Mouse (Mus musculus) G1E (cell line): ENCODE data around the gene Camkmt. TPM values are rescaled to one million over a fixed set of nuclear protein-coding genes. Genes with fewer than 3 reads are reported as not detected.

Experiments
- ATAC-seq: 2 replicates; pipeline ENCODE4 v1.8.0; 2016; ENCODE audit warnings: mild to moderate bottlenecking; ENCODE audit not compliant: insufficient number of reproducible peaks, poor library complexity, low FRiP score, severe bottlenecking; ENCODE audit errors: extremely low read depth
- DNase-seq: peaks from one replicate; pipeline ENCODE4 v3.0.0; 2012; ENCODE audit warnings: low spot score
- H3K27me3 ChIP-seq: 2 replicates; pipeline ENCODE4 v1.6.1; 2012; ENCODE audit warnings: mild to moderate bottlenecking, low read length, inconsistent platforms; ENCODE audit not compliant: insufficient read depth
- H3K36me3 ChIP-seq: replicated peaks from 2 replicates; pipeline ENCODE3; 2012; ENCODE audit warnings: mild to moderate bottlenecking, inconsistent platforms
- H3K4me1 ChIP-seq: 2 replicates; pipeline ENCODE4 v1.6.1; 2012; ENCODE audit warnings: low read depth, low read length, inconsistent platforms, mixed read lengths; ENCODE audit not compliant: insufficient read depth
- H3K4me3 ChIP-seq: 2 replicates; pipeline ENCODE4 v1.5.1; 2012; ENCODE audit warnings: low read depth, mild to moderate bottlenecking, inconsistent platforms, low read length, moderate library complexity, mixed read lengths
- H3K9me3 ChIP-seq: replicated peaks from 2 replicates; pipeline ENCODE4 v1.6.1; 2012; ENCODE audit warnings: inconsistent platforms
- CTCF ChIP-seq: IDR thresholded peaks from 2 replicates; pipeline ENCODE4 v1.5.1; 2012; ENCODE audit warnings: low read depth, low read length, inconsistent platforms, mixed read lengths
- GATA1 ChIP-seq: IDR thresholded peaks from 2 replicates; pipeline ENCODE4 v1.6.1; 2012; ENCODE audit warnings: borderline replicate concordance, low read length, inconsistent platforms, mixed read lengths
- GATA2 ChIP-seq: IDR thresholded peaks from 2 replicates; pipeline ENCODE4 v1.6.1; 2012; ENCODE audit warnings: low read depth, low read length, inconsistent platforms, borderline replicate concordance
- POLR2AphosphoS5 ChIP-seq: IDR thresholded peaks from 2 replicates; pipeline ENCODE4 v1.6.1; 2012; ENCODE audit warnings: low read depth, low read length, inconsistent platforms; ENCODE audit not compliant: insufficient replicate concordance
- TAL1 ChIP-seq: conservative IDR thresholded peaks from 2 replicates; pipeline ENCODE4 v1.6.1; 2012; ENCODE audit warnings: low read depth, low read length, inconsistent platforms, mixed read lengths
- polyA plus RNA-seq: library from polyadenylated mRNA; stranded (reverse); fragments of >175 nt; gene quantifications from 2 replicates; pipeline ENCODE4 v1.2.3, GENCODE M21; 2012
- total RNA-seq, 2 experiments: library from RNA; stranded (forward) in 1 of 2; stranded (reverse) in 1 of 2; fragments of 200-1000 nt in 1 of 2; fragments of >200 nt in 1 of 2; fragmentation: Nextera tagmentation in 1 of 2; gene quantifications; 2 replicates each; pipeline ENCODE4 v1.2.3; 2014 to 2017

Camkmt gene
- total and polyA plus RNA-seq, 3 experiments = 1.6 to 8.0 (median 1.7) TPM

DNA sequence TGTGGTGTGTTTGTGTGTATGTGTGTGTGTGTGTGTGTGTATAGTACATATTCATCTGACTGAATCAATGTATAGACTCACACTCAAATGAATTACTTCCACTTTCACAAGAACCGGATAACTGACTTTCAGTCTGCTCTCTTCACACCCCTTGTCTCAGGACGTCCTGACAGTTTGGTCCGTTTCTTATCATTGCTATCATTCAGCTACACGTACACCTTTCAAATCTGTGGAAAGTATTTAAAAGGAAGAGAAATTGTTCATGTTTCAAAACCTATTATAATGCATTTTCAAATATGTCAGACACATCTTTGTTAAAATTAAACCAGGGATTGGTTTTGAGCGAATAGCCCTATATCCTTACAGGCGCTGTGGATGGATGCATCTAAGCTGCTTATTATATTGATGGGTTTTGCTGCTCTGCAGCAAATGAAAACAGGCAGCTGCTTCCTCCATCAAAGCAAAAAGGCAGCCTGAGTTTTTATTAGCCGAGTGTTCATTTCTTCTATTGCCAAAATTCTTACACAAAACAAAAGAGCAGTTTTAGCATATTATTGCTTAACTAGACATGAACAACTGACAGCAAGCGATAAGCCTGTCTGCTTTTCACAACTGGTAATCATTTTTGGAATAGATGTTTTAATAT is 291.3 kb downstream of the Camkmt start:
- DNase-seq (no peak), ATAC-seq (no peak)
- Histone ChIP-seq H3K36me3 (no peaks in the 10 kb centered on the region), H3K27me3 (no peaks in the 10 kb centered on the region), H3K9me3 (no peaks in the 10 kb centered on the region), H3K4me3 (no peak overlapping the region; the same call in 1 of the 2 replicates), H3K4me1 (peaks cover 48% of the 10 kb centered on the region)
- TF ChIP-seq GATA2 (no peak), TAL1 (0 out of 2 replicates have a peak, but pooled peaks have one; percentile 10), CTCF (no peak), GATA1 (no peak), POLR2AphosphoS5 (no peak)

DNA sequence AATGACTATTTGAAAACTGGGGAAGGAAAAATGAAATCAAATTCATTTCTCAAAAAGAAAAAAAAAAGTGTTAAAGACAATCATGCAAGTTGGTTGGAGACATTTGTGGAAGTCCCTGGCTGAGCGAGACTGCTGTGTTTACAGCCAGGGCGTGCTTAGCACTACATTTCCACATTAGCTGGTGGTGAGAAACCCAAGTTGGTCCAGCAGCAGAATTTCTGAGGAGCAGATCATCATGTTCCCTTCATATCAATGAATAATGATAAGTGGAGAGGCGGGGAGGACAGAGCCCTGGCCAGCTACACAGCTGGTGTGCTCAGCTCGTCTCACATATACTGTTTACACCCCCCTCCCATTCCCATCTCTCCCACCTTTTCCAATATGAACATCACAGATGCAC is 292.0 kb downstream of the Camkmt start:
- no peaks in the 10 kb centered on the region for H3K9me3 ChIP-seq
- no peak overlapping the region; the same call in 1 of the 2 replicates for H3K4me3 ChIP-seq
- no peak for TF ChIP-seq CTCF
- no peak for TF ChIP-seq GATA1
- TF ChIP-seq GATA2 = no peak
- no peak for TF ChIP-seq POLR2AphosphoS5
- no peak for TF ChIP-seq TAL1
- peaks cover 48% of the 10 kb centered on the region for H3K4me1 ChIP-seq
- no peak for DNase-seq
- no peaks in the 10 kb centered on the region for H3K27me3 ChIP-seq
- ATAC-seq = no peak
- H3K36me3 ChIP-seq = no peaks in the 10 kb centered on the region

DNA sequence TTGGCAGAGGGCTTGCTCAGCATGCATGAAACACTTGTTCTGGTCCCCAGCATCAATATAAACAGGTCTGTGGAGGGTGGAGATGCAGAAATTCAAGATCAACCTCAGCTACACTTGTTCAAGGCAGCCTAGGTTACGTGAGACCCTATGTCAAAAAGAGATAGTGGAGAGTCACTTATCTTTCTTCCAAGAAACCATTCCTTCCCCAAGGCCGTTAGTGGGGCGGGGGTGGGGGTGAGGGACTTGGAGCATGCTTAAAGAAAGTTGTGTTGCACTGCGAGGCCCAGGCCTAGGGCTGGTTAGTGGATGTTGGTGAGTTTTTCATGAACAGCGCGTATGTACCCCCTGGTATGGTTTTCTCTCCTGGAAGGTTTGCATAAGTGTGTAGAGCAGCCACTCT is 292.6 kb downstream of the Camkmt start:
- ATAC-seq = peak; percentile 50
- H3K4me3 ChIP-seq = peak overlapping the region; percentile 44; the same call in 1 of the 2 replicates

GRCm38 (mm10) chr17:85393091-85393890 is 302.9 kb downstream of the Camkmt start:
- no peaks in the 10 kb centered on the region for H3K9me3 ChIP-seq
- DNase-seq = no peak
- no peak for ATAC-seq
- no peaks in the 10 kb centered on the region for H3K27me3 ChIP-seq
- H3K4me1 ChIP-seq = peaks cover 34% of the 10 kb centered on the region
- no peaks in the 10 kb centered on the region for H3K36me3 ChIP-seq
- TF ChIP-seq TAL1 = no peak
- no peak for TF ChIP-seq GATA1
- no peak overlapping the region for H3K4me3 ChIP-seq

More for the DNA sequence above, 292.6 kb downstream of the Camkmt start:
- TF ChIP-seq TAL1 (peak; percentile 41), GATA1 (no peak)
- peak; percentile 64 for DNase-seq
- H3K27me3 ChIP-seq = no peaks in the 10 kb centered on the region
- no peaks in the 10 kb centered on the region for H3K36me3 ChIP-seq
- H3K4me1 ChIP-seq = peaks cover 48% of the 10 kb centered on the region
- no peaks in the 10 kb centered on the region for H3K9me3 ChIP-seq

- Histone ChIP-seq H3K9me3 (no peaks in the 10 kb centered on the region), H3K4me1 (peaks cover 39% of the 10 kb centered on the region), H3K4me3 (no peak overlapping the region), H3K36me3 (no peaks in the 10 kb centered on the region), H3K27me3 (no peaks in the 10 kb centered on the region)
- TF ChIP-seq GATA1 = no peak
- DNase-seq (no peak), ATAC-seq (no peak)
These were observed 303.6 kb downstream of the Camkmt start for GRCm38 (mm10) chr17:85393891-85394321.

- no peak overlapping the region; the same call in 1 of the 2 replicates for H3K4me3 ChIP-seq
- TF ChIP-seq POLR2AphosphoS5 = no peak
- TF ChIP-seq CTCF = no peak
- TF ChIP-seq GATA2 = no peak
- TF ChIP-seq TAL1 = no peak
- TF ChIP-seq GATA1 = no peak
- DNase-seq (peak; percentile 52), ATAC-seq (peak; percentile 80)
- peaks cover 39% of the 10 kb centered on the region for H3K4me1 ChIP-seq
- no peaks in the 10 kb centered on the region for H3K9me3 ChIP-seq
- H3K36me3 ChIP-seq = no peaks in the 10 kb centered on the region
- H3K27me3 ChIP-seq = no peaks in the 10 kb centered on the region
These were observed 305.1 kb downstream of the Camkmt start for GRCm38 (mm10) chr17:85395502-85395901.
